Comparison of ENCODE assay signal across 7 mouse cellular contexts in genomic region chr19:8774086-8774835, GRCm38 (mm10). TPM values are rescaled to one million over a fixed set of nuclear protein-coding genes. Genes with fewer than 3 reads are reported as not detected.
DNase-seq lines count a peak whose midpoint lies in the region; ATAC-seq lines count a peak whose summit lies in the region.

TSS of gene Tmem179b (minus strand) at chr19:8774467.

- intact Hi-C loops in gastrocnemius, postnatal 36 days (cut with DNase I) = no loop called here
- intact Hi-C loops in left cerebral cortex, postnatal 36 days (cut with DNase I) = loop anchor here (5.0 kb wide), 1 partner anchor 48 kb away; the partner anchor contains the start of gene Hnrnpul2

- H3K9ac ChIP-seq in intestine, embryonic 16.5 days (ENCODE audit: low read depth, low read length) = peak within 1 kb of the TSS; percentile 97
- peak within 1 kb of the TSS; percentile 92 for H3K9ac ChIP-seq in midbrain, embryonic 11.5 days (ENCODE audit: low read length)

- no peaks in the 10 kb centered on the region for H3K27me3 ChIP-seq in intestine, embryonic 16.5 days (replicated peaks; ENCODE audit: control insufficient read depth, insufficient read depth, low read length)
- no peaks in the 10 kb centered on the region for H3K27me3 ChIP-seq in midbrain, embryonic 11.5 days (ENCODE audit: control insufficient read depth, insufficient read depth, low read length)

- peaks cover 21% of the 10 kb centered on the region for H3K4me1 ChIP-seq in intestine, embryonic 16.5 days (ENCODE audit: control insufficient read depth, insufficient read depth, low read length)
- peaks cover 29% of the 10 kb centered on the region for H3K4me1 ChIP-seq in midbrain, embryonic 11.5 days (ENCODE audit: control insufficient read depth, insufficient read depth, low read length)

- H3K9me3 ChIP-seq in intestine, embryonic 16.5 days (ENCODE audit: control insufficient read depth, low read length) = no peaks in the 10 kb centered on the region
- no peaks in the 10 kb centered on the region for H3K9me3 ChIP-seq in midbrain, embryonic 11.5 days (ENCODE audit: control insufficient read depth, low read length)

- DNase-seq in adrenal gland, adult 18-20 months (ENCODE audit: low spot score in 2 of 2) = peak; percentile 96 to 98
- DNase-seq in embryo, embryonic 11 days = peak; percentile 97
- peak; percentile 93 to 96 for DNase-seq in gastrocnemius, postnatal 36 days
- DNase-seq in left cerebral cortex, postnatal 36 days (ENCODE audit: low spot score in 2 of 2) = peak; percentile 97
- peak; percentile 99 for DNase-seq in midbrain, embryonic 11.5 days (ENCODE audit: low spot score, missing footprints)
- DNase-seq in skeletal muscle tissue, adult 2 months (ENCODE audit: low read depth, low spot score) = peak; percentile 87

- H3K27ac ChIP-seq in intestine, embryonic 16.5 days (ENCODE audit: low read length) = peak within 1 kb of the TSS; percentile 100
- peak within 1 kb of the TSS; percentile 96 for H3K27ac ChIP-seq in midbrain, embryonic 11.5 days (ENCODE audit: low read depth, low read length)

- under 1% methylated on average over 68 of the region's 68 CpGs for WGBS in intestine, embryonic 16.5 days
- WGBS in midbrain, embryonic 11.5 days = under 1% methylated on average over 68 of the region's 68 CpGs

- H3K36me3 ChIP-seq in intestine, embryonic 16.5 days (ENCODE audit: control insufficient read depth, insufficient read depth, low read length) = 0 out of 2 replicates have a peak, but pooled peaks cover 5% of the 10 kb centered on the region
- peaks cover 13% of the 10 kb centered on the region for H3K36me3 ChIP-seq in midbrain, embryonic 11.5 days (ENCODE audit: control insufficient read depth, insufficient read depth, low read length)

- peak within 1 kb of the TSS; percentile 89 for H3K4me3 ChIP-seq in intestine, embryonic 16.5 days (ENCODE audit: low read length)
- H3K4me3 ChIP-seq in midbrain, embryonic 11.5 days (ENCODE audit: low read depth, low read length) = peak within 1 kb of the TSS; percentile 74

- peak; percentile 93 for ATAC-seq in intestine, embryonic 16.5 days
- peak; percentile 95 for ATAC-seq in midbrain, embryonic 11.5 days (ENCODE audit: low FRiP score)

- peak within 1 kb of the TSS; percentile 95 for H3K4me2 ChIP-seq in intestine, embryonic 16.5 days (ENCODE audit: low read depth, low read length)
- peak within 1 kb of the TSS; percentile 98 for H3K4me2 ChIP-seq in midbrain, embryonic 11.5 days

RNA-seq across cellular contexts. Expression of gene Tmem179b, which starts in this region (rescaled TPM):
- total RNA-seq in adrenal gland, adult 18-20 months (2021) = 10 to 100 TPM; 41.4 to 51.7 TPM
- total RNA-seq in gastrocnemius, postnatal 36 days (2021) = 1 to 10 TPM; 6.1 to 8.2 TPM
- polyA plus RNA-seq in intestine, embryonic 16.5 days (2015; fragmentation: Nextera tagmentation; extraction: Ambion mirVana) = 110 and 120 TPM in 2 replicates
- total RNA-seq in left cerebral cortex, postnatal 36 days (2021) = 10 to 100 TPM in 1 of 2 experiments, 1 to 10 TPM in 1; 8.9 to 11.0 TPM
- 40.8 and 45.7 TPM in 2 replicates for polyA plus RNA-seq in midbrain, embryonic 11.5 days (2014; fragmentation: Nextera tagmentation; extraction: Ambion mirVana)

Comparison
In these comparisons a context has a peak if more than half of its experiments do, and no peak if none do; other contexts are left out.
1. Peak in every context shown above with its lines: DNase-seq, ATAC-seq, H3K4me3 ChIP-seq and H3K27ac ChIP-seq.